Mouse (Mus musculus) intestine, embryonic 16.5 days (tissue): Measurements from ENCODE around the gene Gm5475. TPM values are rescaled to one million over a fixed set of nuclear protein-coding genes. Genes with fewer than 3 reads are reported as not detected.

Experiments used
- ATAC-seq: fragments of 200-750 bp; cut with Nextera tagmentation; 2 replicates; pipeline ENCODE4 v1.8.0; 2017; ENCODE audit warnings: moderate TSS enrichment, moderate library complexity
- H3K27ac ChIP-seq: fragments of 300-500 bp; sonication (generic); 2 replicates; pipeline ENCODE4 v1.5.1; 2014; ENCODE audit warnings: mild to moderate bottlenecking, low read length
- H3K27me3 ChIP-seq: fragments of 300-500 bp; sonication (generic); replicated peaks from 2 replicates; pipeline ENCODE4 v1.6.1; 2014; ENCODE audit warnings: low read length, control low read depth, mixed read lengths; ENCODE audit not compliant: control insufficient read depth, insufficient read depth
- H3K36me3 ChIP-seq: fragments of 300-500 bp; sonication (generic); 2 replicates; pipeline ENCODE4 v1.6.1; 2014; ENCODE audit warnings: low read length, control low read depth; ENCODE audit not compliant: control insufficient read depth, insufficient read depth
- H3K4me1 ChIP-seq: fragments of 300-500 bp; sonication (generic); 2 replicates; pipeline ENCODE4 v1.6.1; 2014; ENCODE audit warnings: low read length, control low read depth, mixed read lengths; ENCODE audit not compliant: control insufficient read depth, insufficient read depth
- H3K4me2 ChIP-seq: fragments of 300-500 bp; sonication (generic); 2 replicates; pipeline ENCODE4 v1.6.1; 2014; ENCODE audit warnings: low read depth, low read length, control low read depth
- H3K4me3 ChIP-seq: fragments of 300-500 bp; sonication (generic); 2 replicates; pipeline ENCODE4 v1.5.1; 2014; ENCODE audit warnings: mild to moderate bottlenecking, low read length
- H3K9ac ChIP-seq: fragments of 300-500 bp; sonication (generic); 2 replicates; pipeline ENCODE4 v1.6.1; 2014; ENCODE audit warnings: low read depth, low read length
- H3K9me3 ChIP-seq: fragments of 300-500 bp; sonication (generic); 2 replicates; pipeline ENCODE4 v1.6.1; 2016; ENCODE audit warnings: low read length, control low read depth; ENCODE audit not compliant: control insufficient read depth
- WGBS: fragments of 180-500 bp; shearing (Covaris S2); extraction: QIAGEN DNeasy Blood & Tissue Kit; methylation state at CpG from one replicate; pipeline ENCODE4 v1.1.7; 2014; 5-methylcytosine and 5-hydroxymethylcytosine counted together
- polyA plus RNA-seq: library from polyadenylated mRNA; unstranded; fragments of >200 nt; fragmentation: Nextera tagmentation; extraction: Ambion mirVana; gene quantifications from 2 replicates; pipeline ENCODE4 v1.2.1, GENCODE M21; 2015

Gene Gm5475
- polyA plus RNA-seq, 1 experiment from 2014 or later, result 0.11 TPM

- peak; percentile 93 for ATAC-seq
- Histone ChIP-seq H3K9me3 (no peaks in the 10 kb centered on the region), H3K4me2 (peak within 1 kb of the TSS; percentile 85), H3K9ac (peak within 1 kb of the TSS; percentile 92), H3K27ac (peak within 1 kb of the TSS; percentile 89), H3K4me3 (peak within 1 kb of the TSS; percentile 81), H3K27me3 (no peaks in the 10 kb centered on the region), H3K36me3 (no peaks in the 10 kb centered on the region), H3K4me1 (peaks cover 16% of the 10 kb centered on the region)
- 1% methylated on average over 75 of the region's 84 CpGs for WGBS
Observed at GRCm38 (mm10) chr15:100468295-100469188, 46.6 kb downstream of the Gm5475 start, which contains the start of gene Letmd1. Gene Letmd1, plus strand, starts transcription at chr15:100469023.

- Histone ChIP-seq H3K9me3 (no peaks in the 10 kb centered on the region), H3K4me1 (peaks cover 16% of the 10 kb centered on the region), H3K36me3 (no peaks in the 10 kb centered on the region), H3K9ac (peak overlapping the region; percentile 92), H3K4me2 (peak overlapping the region; percentile 85), H3K27me3 (no peaks in the 10 kb centered on the region), H3K4me3 (peak overlapping the region; percentile 81), H3K27ac (peak overlapping the region; percentile 89)
- WGBS, result under 1% methylated on average over 19 of the region's 19 CpGs
- ATAC-seq, result peak; percentile 47
Observed at GRCm38 (mm10) chr15:100469189-100469545, 47.2 kb downstream of the Gm5475 start.

GRCm38 (mm10) chr15:100470037-100470436, 48.1 kb downstream of the Gm5475 start:
- Histone ChIP-seq H3K4me3 (peak overlapping the region; percentile 81), H3K27ac (no peak overlapping the region), H3K9ac (peak overlapping the region; percentile 92; the same call in 1 of the 2 replicates), H3K4me2 (peak overlapping the region; percentile 85), H3K27me3 (no peaks in the 10 kb centered on the region), H3K4me1 (peaks cover 16% of the 10 kb centered on the region), H3K36me3 (no peaks in the 10 kb centered on the region), H3K9me3 (no peaks in the 10 kb centered on the region)
- 53% methylated on average over 10 of the region's 10 CpGs for WGBS
- no peak for ATAC-seq

GRCm38 (mm10) chr15:100473926-100474503, 52.1 kb downstream of the Gm5475 start:
- no peaks in the 10 kb centered on the region for H3K27me3 ChIP-seq
- ATAC-seq, result no peak
- no peaks in the 10 kb centered on the region for H3K9me3 ChIP-seq
- H3K36me3 ChIP-seq, result peaks cover 17% of the 10 kb centered on the region; the same call in 1 of the 2 replicates
- 56% methylated on average over 7 of the region's 7 CpGs for WGBS
- H3K27ac ChIP-seq, result no peak overlapping the region
- H3K4me3 ChIP-seq, result no peak overlapping the region
- peaks cover 10% of the 10 kb centered on the region for H3K4me1 ChIP-seq
- no peak overlapping the region for H3K4me2 ChIP-seq
- H3K9ac ChIP-seq, result no peak overlapping the region

Other genes with a start within 250 kb of the Gm5475 start
- 32.7 and 36.4 TPM in 2 replicates for gene Atf1, start 194.3 kb upstream of the Gm5475 start, polyA plus RNA-seq
- not detected in 2 replicates for gene Tmprss12, start 141.3 kb upstream of the Gm5475 start, polyA plus RNA-seq
- gene Mettl7a1, start 118.0 kb upstream of the Gm5475 start, polyA plus RNA-seq, result 5.9 and 7.4 TPM in 2 replicates
- gene Mettl7a3, start 87.2 kb upstream of the Gm5475 start, polyA plus RNA-seq, result not detected in 2 replicates
- not detected in 2 replicates for gene Methig1, start 69.0 kb upstream of the Gm5475 start, polyA plus RNA-seq
- gene Mettl7a2, start 68.9 kb upstream of the Gm5475 start, polyA plus RNA-seq, result not detected in 2 replicates
- not detected in 2 replicates for gene Higd1c, start 57.6 kb upstream of the Gm5475 start, polyA plus RNA-seq
- 40.7 and 47.2 TPM in 2 replicates for gene Slc11a2, start 2.9 kb downstream of the Gm5475 start, polyA plus RNA-seq
- gene Letmd1, start 46.9 kb downstream of the Gm5475 start, polyA plus RNA-seq, result 31.3 and 33.7 TPM in 2 replicates
- gene Csrnp2, start 73.3 kb downstream of the Gm5475 start, polyA plus RNA-seq, result 5.8 and 5.9 TPM in 2 replicates
- 13.5 and 13.8 TPM in 2 replicates for gene Tfcp2, start 129.9 kb downstream of the Gm5475 start, polyA plus RNA-seq
- gene Pou6f1, start 177.8 kb downstream of the Gm5475 start, polyA plus RNA-seq, result 3.1 and 3.2 TPM in 2 replicates
- 301 and 320 TPM in 2 replicates for gene Dazap2, start 193.2 kb downstream of the Gm5475 start, polyA plus RNA-seq
- 47.9 and 51.3 TPM in 2 replicates for gene Smagp, start 214.8 kb downstream of the Gm5475 start, polyA plus RNA-seq
- 8.0 and 9.2 TPM in 2 replicates for gene Bin2, start 247.4 kb downstream of the Gm5475 start, polyA plus RNA-seq